Mouse (Mus musculus) liver, postnatal 0 days (tissue): ENCODE results near the gene Rnf126.

ENCODE experiments used
- CTCF ChIP-seq: sonication (generic); IDR thresholded peaks from 2 replicates; pipeline ENCODE4 v1.5.1; 2016; ENCODE audit warnings: antibody characterized with exemption, low read depth
- EP300 ChIP-seq: IDR thresholded peaks from 2 replicates; pipeline ENCODE4 v1.6.1; 2016; ENCODE audit warnings: antibody characterized with exemption, low read depth, mild to moderate bottlenecking

DNA sequence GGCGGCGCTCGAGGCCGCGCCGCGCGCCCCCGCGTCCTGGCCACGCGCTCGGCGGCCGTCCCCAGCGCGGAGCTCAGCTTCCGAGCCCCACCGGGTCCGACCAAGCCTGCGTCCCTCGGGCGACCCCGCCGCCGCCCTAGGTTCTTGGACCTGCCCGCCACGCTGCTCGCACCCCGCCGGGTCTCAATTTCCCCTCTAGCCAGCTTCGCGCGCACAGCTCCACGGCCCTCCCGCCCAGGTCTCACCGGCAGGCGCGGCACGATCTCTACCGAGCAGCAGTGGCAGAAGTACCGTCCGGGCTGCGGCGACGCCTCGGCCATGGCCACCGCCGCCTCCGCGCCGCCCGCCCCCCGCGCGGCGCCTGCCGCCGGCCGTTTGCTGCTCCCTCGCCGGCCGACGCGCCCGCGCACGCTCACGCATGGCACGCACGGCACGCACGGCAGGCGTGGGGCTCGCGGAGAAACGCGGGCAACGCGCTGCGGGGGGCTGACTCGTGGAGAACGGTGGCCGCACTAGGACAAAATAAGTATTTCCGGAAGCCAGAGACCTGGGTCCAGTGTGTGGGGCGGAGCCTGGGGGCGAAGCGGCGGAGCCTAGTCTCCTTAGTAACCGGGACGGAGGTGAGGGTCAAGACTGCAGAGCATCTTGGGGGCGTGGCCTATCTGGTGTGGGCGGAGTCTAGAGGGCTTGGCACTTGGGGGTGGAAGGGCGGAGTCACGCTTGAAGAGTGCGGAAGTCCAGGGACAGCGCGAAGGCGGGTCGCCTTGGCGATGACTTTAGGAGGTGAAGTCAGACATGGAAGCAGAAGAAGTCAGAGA lies at the start of gene Rnf126:
- TF ChIP-seq EP300: peak; percentile 66
- TF ChIP-seq CTCF: no peak
